Mouse (Mus musculus) bone marrow, adult 2 months (tissue): ENCODE measurements around the gene Unk.

ENCODE experiments used
- CTCF ChIP-seq: fragments of 200-500 bp; IDR thresholded peaks from 2 replicates; pipeline ENCODE4 v1.5.1; 2011; ENCODE audit warnings: low read length, control low read depth; ENCODE audit not compliant: control insufficient read depth, insufficient read depth
- POLR2A ChIP-seq: fragments of 200-500 bp; IDR thresholded peaks from 2 replicates; pipeline ENCODE4 v1.6.1; 2011; ENCODE audit warnings: low read depth, mild to moderate bottlenecking, control low read depth, low read length, borderline replicate concordance; ENCODE audit not compliant: control insufficient read depth

DNA sequence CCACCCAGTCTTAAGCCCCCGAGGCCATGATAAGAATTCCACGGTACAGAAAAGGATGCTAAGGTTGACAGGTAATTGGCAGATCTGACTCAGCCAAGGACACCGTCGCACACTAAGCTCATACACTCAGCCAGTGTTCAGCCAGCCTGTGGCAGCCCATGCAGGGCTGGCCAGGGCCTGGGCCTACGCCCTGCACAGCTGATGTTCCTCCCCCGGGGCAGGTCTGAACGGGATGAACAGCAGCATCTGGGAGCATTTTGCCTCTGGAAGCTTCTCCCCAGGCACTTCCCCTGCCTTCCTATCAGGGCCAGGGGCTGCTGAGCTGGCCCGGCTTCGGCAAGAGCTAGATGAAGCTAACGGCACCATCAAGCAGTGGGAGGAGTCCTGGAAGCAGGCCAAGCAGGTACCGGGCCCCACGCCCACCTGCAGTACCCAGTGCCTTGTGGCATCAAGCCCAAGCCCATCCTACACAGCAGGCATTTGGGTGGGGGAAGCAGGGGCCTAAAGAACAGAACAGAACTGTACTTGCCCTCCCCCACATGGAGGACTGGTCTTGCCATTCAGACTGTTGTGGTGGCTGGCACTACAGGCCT is 28.0 kb downstream of the Unk start:
- TF ChIP-seq CTCF (no peak), POLR2A (no peak)
